Mouse (Mus musculus) heart, adult 2 months (tissue): ENCODE results near the gene 4930412O13Rik.

Experiments
- CTCF ChIP-seq: fragments of 200-600 bp; IDR thresholded peaks from 2 replicates; pipeline ENCODE4 v1.8.1; 2022; ENCODE audit warnings: antibody characterized with exemption, mild to moderate bottlenecking, moderate library complexity
- POLR2A ChIP-seq: fragments of 200-500 bp; IDR thresholded peaks from 2 replicates; pipeline ENCODE4 v1.6.1; 2011; ENCODE audit warnings: mild to moderate bottlenecking, low read depth, low read length, control low read depth; ENCODE audit not compliant: insufficient read depth

- TF ChIP-seq POLR2A: no peak
- no peak for TF ChIP-seq CTCF
Measured at GRCm38 (mm10) chr2:9881051-9881591, at the start of gene 4930412O13Rik.
